Mouse (Mus musculus): ENCODE results near the gene Myt1.

DNA sequence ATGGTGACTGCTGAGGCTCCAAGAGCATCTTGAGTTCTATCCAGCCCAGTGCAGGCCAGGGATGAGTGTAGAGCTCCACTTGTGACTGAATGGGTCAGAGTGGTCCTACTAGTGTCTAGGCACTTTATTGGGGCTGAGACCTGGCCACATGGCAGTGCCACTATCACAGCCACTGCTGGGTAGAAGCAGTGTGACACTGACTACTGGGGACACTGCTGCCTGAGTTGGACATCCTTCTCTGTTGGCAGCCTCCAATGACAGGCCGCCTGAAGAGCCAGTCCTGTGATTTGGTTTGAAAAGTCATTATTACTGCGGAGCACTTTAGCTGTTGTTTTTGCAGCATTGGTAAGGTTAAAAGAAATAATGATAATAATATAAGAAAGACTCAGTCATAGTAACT is 10.1 kb downstream of the Myt1 start:
- TF ChIP-seq CTCF (conservative IDR thresholded peaks at IDR 0.05; ENCODE audit: low read length) (no peak), NANOG (IDR thresholded peaks at IDR 0.05; ENCODE audit: borderline replicate concordance, low read length) (no peak)
